Mouse (Mus musculus): ENCODE measurements at regions not wholly inside any gene's neighbourhood (a gene's known extent, or its start where the extent isn't known, plus 50 kb on each side); places are given as distances from the start of the nearest gene placed in this dataset.

GRCm38 (mm10) chr7:88954978-88955377 lies 449.0 kb downstream of the Tmem135 start:
- no peak for DNase-seq

- no peak for DNase-seq
Measured at GRCm38 (mm10) chr7:88945338-88945737, 458.7 kb downstream of the Tmem135 start.

- DNase-seq = no peak
Measured at GRCm38 (mm10) chr7:88944936-88945335, 459.1 kb downstream of the Tmem135 start.

GRCm38 (mm10) chr7:88941246-88941910 lies 462.6 kb downstream of the Tmem135 start:
- DNase-seq = no peak

- no peak for DNase-seq
Measured at GRCm38 (mm10) chr7:88940196-88940595, 463.8 kb downstream of the Tmem135 start.

- no peak for DNase-seq
Measured at GRCm38 (mm10) chr7:88928245-88928795, 475.7 kb downstream of the Tmem135 start.
